Mouse (Mus musculus) adrenal gland, postnatal 36 days (tissue): ENCODE data around the gene Dock7. TPM values are rescaled to one million over a fixed set of nuclear protein-coding genes. Genes with fewer than 3 reads are reported as not detected.

Experiments used
- DNase-seq, 2 experiments: peaks; one replicate each; pipeline ENCODE4 v3.0.0; 2021; ENCODE audit warnings: mixed read lengths in 1 of 2
- total RNA-seq, 2 experiments: library from RNA; stranded (reverse); gene quantifications; 2 replicates each; pipeline ENCODE4 v1.2.3; 2021

Gene Dock7
- total RNA-seq, 2 experiments from 2014 or later, result 37.3 to 67.4 TPM

GRCm38 (mm10) chr4:99121123-99121755, 524 bp upstream of the Dock7 start:
- no peak for DNase-seq

- DNase-seq, result peak in 1 of 2 experiments; percentile 27
Measured at GRCm38 (mm10) chr4:99119051-99119450, 1.7 kb downstream of the Dock7 start.

GRCm38 (mm10) chr4:99115797-99116196, 4.9 kb downstream of the Dock7 start:
- DNase-seq, result no peak

- DNase-seq, result no peak
Measured at GRCm38 (mm10) chr4:99111670-99112069, 9.0 kb downstream of the Dock7 start.

GRCm38 (mm10) chr4:99108817-99109216, 11.9 kb downstream of the Dock7 start:
- no peak for DNase-seq

GRCm38 (mm10) chr4:99102846-99103245, 17.9 kb downstream of the Dock7 start:
- DNase-seq, result no peak

- DNase-seq, result no peak
Measured at GRCm38 (mm10) chr4:99100724-99101123, 20.0 kb downstream of the Dock7 start.

GRCm38 (mm10) chr4:99091777-99092176, 28.9 kb downstream of the Dock7 start:
- DNase-seq, result no peak

GRCm38 (mm10) chr4:99091151-99091701, 29.5 kb downstream of the Dock7 start:
- DNase-seq, result no peak

GRCm38 (mm10) chr4:99087760-99088485, 32.8 kb downstream of the Dock7 start:
- no peak for DNase-seq

- DNase-seq, result no peak
Measured at GRCm38 (mm10) chr4:99083862-99084261, 36.9 kb downstream of the Dock7 start.

GRCm38 (mm10) chr4:99081169-99081568, 39.5 kb downstream of the Dock7 start:
- no peak for DNase-seq

- DNase-seq, result no peak
Measured at GRCm38 (mm10) chr4:99078005-99078404, 42.7 kb downstream of the Dock7 start.

- DNase-seq, result no peak
Measured at GRCm38 (mm10) chr4:99068806-99069205, 51.9 kb downstream of the Dock7 start.

- no peak for DNase-seq
Measured at GRCm38 (mm10) chr4:99064524-99064923, 56.2 kb downstream of the Dock7 start.

- no peak for DNase-seq
Measured at GRCm38 (mm10) chr4:99048581-99048980, 72.1 kb downstream of the Dock7 start.

- DNase-seq, result no peak
Measured at GRCm38 (mm10) chr4:99046471-99046870, 74.2 kb downstream of the Dock7 start.

- no peak for DNase-seq
Measured at GRCm38 (mm10) chr4:99044854-99045253, 75.9 kb downstream of the Dock7 start.

- DNase-seq, result peak in 1 of 2 experiments; percentile 22
Measured at GRCm38 (mm10) chr4:99032921-99033320, 87.8 kb downstream of the Dock7 start.

GRCm38 (mm10) chr4:99030686-99031085, 90.0 kb downstream of the Dock7 start, which contains the start of gene Angptl3:
Gene Angptl3, plus strand, starts transcription at chr4:99030954.
- DNase-seq, result no peak

GRCm38 (mm10) chr4:99028377-99028776, 92.3 kb downstream of the Dock7 start:
- DNase-seq, result no peak

GRCm38 (mm10) chr4:99022221-99022620, 98.5 kb downstream of the Dock7 start:
- DNase-seq, result no peak

- no peak for DNase-seq
Measured at GRCm38 (mm10) chr4:99011039-99011438, 109.7 kb downstream of the Dock7 start.
